Mouse (Mus musculus): ENCODE results near the gene Gaa. TPM values are rescaled to one million over a fixed set of nuclear protein-coding genes. Genes with fewer than 3 reads are reported as not detected.

Gene Gaa
- polyA plus RNA-seq, 1 experiment = 32.2 TPM

DNA sequence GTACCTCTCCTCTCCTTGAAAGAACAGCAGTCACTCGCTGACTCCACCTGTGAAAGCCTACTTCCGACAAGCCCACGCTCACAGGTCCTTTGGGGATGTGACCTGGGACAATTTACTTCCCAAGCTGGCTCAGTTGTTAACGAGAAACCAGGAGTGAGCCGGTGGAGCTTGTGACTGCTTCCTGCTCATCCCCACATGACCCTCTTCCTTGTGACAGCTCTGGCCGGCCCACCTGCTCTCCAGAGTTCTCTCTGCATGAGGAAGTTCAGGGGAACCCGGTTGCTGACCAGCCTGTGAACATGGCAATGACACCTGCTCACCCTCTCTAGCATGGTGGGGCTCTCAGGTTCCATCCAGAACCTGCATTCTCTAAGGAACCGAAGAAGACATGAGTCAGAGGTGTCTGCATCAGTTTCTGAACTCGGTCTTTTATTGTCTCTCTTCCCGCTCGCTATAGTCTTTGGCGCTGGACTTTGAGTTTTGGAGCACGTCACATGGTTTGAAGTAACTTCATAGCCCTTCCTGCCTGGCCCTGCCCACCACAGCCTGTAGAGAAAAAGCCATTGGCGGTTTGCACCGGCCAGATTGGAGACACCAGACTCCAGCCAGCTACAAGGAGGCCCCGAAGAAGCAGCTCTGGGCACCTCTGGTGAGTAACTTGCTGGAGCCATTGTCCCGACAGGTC lies 46.7 kb downstream of the Gaa start:
- no peaks in the 10 kb centered on the region for H3K79me2 ChIP-seq (ENCODE audit: control insufficient read depth, insufficient read depth)
- H3K4me3 ChIP-seq (ENCODE audit: insufficient read depth, poor library complexity, severe bottlenecking) = no peak overlapping the region
- no peaks in the 10 kb centered on the region for H3K79me3 ChIP-seq (ENCODE audit: low read depth)
- no peak overlapping the region for H3ac ChIP-seq (ENCODE audit: control insufficient read depth, insufficient read length, low read depth)
- no peaks in the 10 kb centered on the region for H3K36me3 ChIP-seq (ENCODE audit: control insufficient read depth, insufficient read depth)
- TF ChIP-seq CEBPB (IDR thresholded peaks at IDR 0.05; ENCODE audit: low read depth) = no peak
- H3K27me3 ChIP-seq (ENCODE audit: control insufficient read depth, insufficient read depth, insufficient read length) = peaks cover 22% of the 10 kb centered on the region

DNA sequence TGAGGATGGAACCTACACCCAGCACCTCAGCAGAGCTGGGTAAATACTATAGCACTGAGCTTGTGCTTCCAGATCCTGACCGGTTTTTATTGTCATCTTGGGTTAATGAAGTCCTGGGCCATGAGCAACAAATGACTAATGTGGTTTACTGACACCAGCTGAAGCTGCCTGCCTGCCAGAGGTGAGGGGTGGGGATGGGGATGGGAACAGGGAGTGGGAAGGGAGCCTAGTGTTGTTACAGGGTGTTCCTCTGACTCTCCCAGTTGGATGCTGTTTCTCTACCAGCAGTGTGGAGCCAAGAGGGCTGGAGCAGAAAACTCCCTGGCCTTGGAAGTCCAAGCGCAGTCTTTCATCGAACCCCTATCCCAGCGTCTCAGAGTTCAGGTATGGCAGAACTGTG lies 49.0 kb downstream of the Gaa start:
- TF ChIP-seq MYOG (IDR thresholded peaks at IDR 0.05; ENCODE audit: control insufficient read depth, extremely low read depth, insufficient read length) (no peak), MYOD1 (IDR thresholded peaks at IDR 0.05; ENCODE audit: control insufficient read depth, insufficient read length, low read depth) (peak; percentile 17), MAX (IDR thresholded peaks at IDR 0.05) (no peak), USF1 (IDR thresholded peaks at IDR 0.05; ENCODE audit: low read depth) (no peak)
- no peak overlapping the region for H3ac ChIP-seq (ENCODE audit: control insufficient read depth, insufficient read length, low read depth)
- peaks cover 17% of the 10 kb centered on the region for H3K27me3 ChIP-seq (ENCODE audit: control insufficient read depth, insufficient read depth, insufficient read length)
- no peaks in the 10 kb centered on the region for H3K36me3 ChIP-seq (ENCODE audit: control insufficient read depth, insufficient read depth)
- no peaks in the 10 kb centered on the region for H3K79me2 ChIP-seq (ENCODE audit: control insufficient read depth, insufficient read depth)
- H3K79me3 ChIP-seq (ENCODE audit: low read depth) = no peaks in the 10 kb centered on the region
- H3K4me3 ChIP-seq (ENCODE audit: insufficient read depth, poor library complexity, severe bottlenecking) = no peak overlapping the region

- no peaks in the 10 kb centered on the region for H3K79me3 ChIP-seq (ENCODE audit: low read depth)
Observed at GRCm38 (mm10) chr11:119322521-119322920, 54.8 kb downstream of the Gaa start.

DNA sequence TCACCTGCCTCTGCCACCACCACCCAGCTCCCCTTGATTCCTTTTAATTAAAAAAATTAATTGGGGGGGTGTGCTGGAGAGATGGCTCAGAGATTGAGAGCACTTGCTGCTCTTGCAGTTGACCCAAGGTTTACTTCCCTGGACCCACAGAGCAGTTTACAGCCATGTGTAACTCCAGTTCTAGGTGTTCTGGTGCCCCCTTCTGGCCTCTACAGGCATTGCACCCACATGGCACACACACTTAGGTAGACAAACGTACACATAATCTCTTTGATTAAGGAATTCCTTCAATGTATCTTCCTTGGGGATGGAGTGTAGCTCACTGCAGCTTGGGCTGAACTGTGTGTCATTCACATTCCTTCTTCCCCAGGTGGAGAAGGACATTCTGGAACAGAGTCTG lies 57.4 kb downstream of the Gaa start:
- TF ChIP-seq MYOG (IDR thresholded peaks at IDR 0.05; ENCODE audit: control insufficient read depth, extremely low read depth, insufficient read length) (no peak), FOSL1 (IDR thresholded peaks at IDR 0.05; ENCODE audit: insufficient read depth, low read length, poor library complexity, severe bottlenecking) (no peak), USF1 (IDR thresholded peaks at IDR 0.05; ENCODE audit: low read depth) (no peak), MAX (IDR thresholded peaks at IDR 0.05) (no peak), CEBPB (IDR thresholded peaks at IDR 0.05; ENCODE audit: low read depth) (no peak), MYOD1 (IDR thresholded peaks at IDR 0.05; ENCODE audit: control insufficient read depth, insufficient read length, low read depth) (no peak), CTCF (IDR thresholded peaks at IDR 0.05; ENCODE audit: control insufficient read depth, insufficient read depth, insufficient read length) (no peak)
- H3K79me2 ChIP-seq (ENCODE audit: control insufficient read depth, insufficient read depth) = no peaks in the 10 kb centered on the region
- H3K4me3 ChIP-seq (ENCODE audit: insufficient read depth, poor library complexity, severe bottlenecking) = no peak overlapping the region
- H3K27me3 ChIP-seq (ENCODE audit: control insufficient read depth, insufficient read depth, insufficient read length) = peaks cover 21% of the 10 kb centered on the region
- H3ac ChIP-seq (ENCODE audit: control insufficient read depth, insufficient read length, low read depth) = no peak overlapping the region
- no peaks in the 10 kb centered on the region for H3K79me3 ChIP-seq (ENCODE audit: low read depth)
- no peaks in the 10 kb centered on the region for H3K36me3 ChIP-seq (ENCODE audit: control insufficient read depth, insufficient read depth)

More at GRCm38 (mm10) chr11:119322521-119322920, 54.8 kb downstream of the Gaa start:
- Histone ChIP-seq H3ac (ENCODE audit: control insufficient read depth, insufficient read length, low read depth) (no peak overlapping the region), H3K4me3 (ENCODE audit: insufficient read depth, poor library complexity, severe bottlenecking) (no peak overlapping the region), H3K36me3 (ENCODE audit: control insufficient read depth, insufficient read depth) (no peaks in the 10 kb centered on the region), H3K79me2 (ENCODE audit: control insufficient read depth, insufficient read depth) (no peaks in the 10 kb centered on the region), H3K27me3 (ENCODE audit: control insufficient read depth, insufficient read depth, insufficient read length) (peaks cover 31% of the 10 kb centered on the region)
- TF ChIP-seq CEBPB (IDR thresholded peaks at IDR 0.05; ENCODE audit: low read depth) = no peak
- TF ChIP-seq MYOD1 (IDR thresholded peaks at IDR 0.05; ENCODE audit: control insufficient read depth, insufficient read length, low read depth) = no peak
- TF ChIP-seq CTCF (IDR thresholded peaks at IDR 0.05; ENCODE audit: control insufficient read depth, insufficient read depth, insufficient read length) = no peak
- TF ChIP-seq MAX (IDR thresholded peaks at IDR 0.05) = no peak

DNA sequence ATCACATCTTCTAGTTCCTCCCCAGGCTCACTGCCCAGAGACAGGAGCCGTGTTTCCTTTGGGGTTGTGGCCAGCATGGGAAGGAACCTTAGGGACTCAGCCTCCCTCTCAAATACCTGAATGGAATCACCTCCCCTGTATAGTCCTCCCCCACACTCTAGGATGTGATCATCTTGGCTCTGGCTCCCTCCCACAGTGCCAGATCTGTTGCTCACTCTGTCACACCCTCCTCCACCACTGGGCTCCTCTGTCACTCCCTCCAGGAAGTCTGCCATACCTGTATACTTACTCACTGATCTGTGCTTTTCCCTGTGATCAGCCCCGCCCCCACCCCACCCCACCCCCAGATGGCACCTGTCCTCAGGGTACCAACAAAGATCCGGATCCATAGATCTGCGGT lies 62.9 kb downstream of the Gaa start:
- H3K36me3 ChIP-seq (ENCODE audit: control insufficient read depth, insufficient read depth) = no peaks in the 10 kb centered on the region
- no peak for TF ChIP-seq USF1 (IDR thresholded peaks at IDR 0.05; ENCODE audit: low read depth)
- H3K4me3 ChIP-seq (ENCODE audit: insufficient read depth, poor library complexity, severe bottlenecking) = no peak overlapping the region
- H3K79me2 ChIP-seq (ENCODE audit: control insufficient read depth, insufficient read depth) = no peaks in the 10 kb centered on the region
- H3K27me3 ChIP-seq (ENCODE audit: control insufficient read depth, insufficient read depth, insufficient read length) = peaks cover 35% of the 10 kb centered on the region
- no peaks in the 10 kb centered on the region for H3K79me3 ChIP-seq (ENCODE audit: low read depth)
- no peak overlapping the region for H3ac ChIP-seq (ENCODE audit: control insufficient read depth, insufficient read length, low read depth)

GRCm38 (mm10) chr11:119331970-119332369 lies 64.3 kb downstream of the Gaa start:
- Histone ChIP-seq H3K79me2 (ENCODE audit: control insufficient read depth, insufficient read depth) (no peaks in the 10 kb centered on the region), H3K36me3 (ENCODE audit: control insufficient read depth, insufficient read depth) (no peaks in the 10 kb centered on the region), H3K79me3 (ENCODE audit: low read depth) (no peaks in the 10 kb centered on the region), H3K4me3 (ENCODE audit: insufficient read depth, poor library complexity, severe bottlenecking) (no peak overlapping the region), H3K27me3 (ENCODE audit: control insufficient read depth, insufficient read depth, insufficient read length) (peaks cover 42% of the 10 kb centered on the region), H3ac (ENCODE audit: control insufficient read depth, insufficient read length, low read depth) (no peak overlapping the region)
- TF ChIP-seq MYOG (IDR thresholded peaks at IDR 0.05; ENCODE audit: control insufficient read depth, extremely low read depth, insufficient read length) (no peak), FOSL1 (IDR thresholded peaks at IDR 0.05; ENCODE audit: insufficient read depth, low read length, poor library complexity, severe bottlenecking) (no peak), CEBPB (IDR thresholded peaks at IDR 0.05; ENCODE audit: low read depth) (no peak), MYOD1 (IDR thresholded peaks at IDR 0.05; ENCODE audit: control insufficient read depth, insufficient read length, low read depth) (no peak), CTCF (IDR thresholded peaks at IDR 0.05; ENCODE audit: control insufficient read depth, insufficient read depth, insufficient read length) (no peak), USF1 (IDR thresholded peaks at IDR 0.05; ENCODE audit: low read depth) (no peak), MAX (IDR thresholded peaks at IDR 0.05) (no peak)

Other genes with a start within 250 kb of the Gaa start
- 14.8 TPM for gene Cbx2, start 244.9 kb upstream of the Gaa start, polyA plus RNA-seq (2012; fragmentation: generic; extraction: Trizol)
- gene Cbx8, start 226.9 kb upstream of the Gaa start, polyA plus RNA-seq (2012; fragmentation: generic; extraction: Trizol) = 6.4 TPM
- 12.1 TPM for gene Cbx4, start 181.7 kb upstream of the Gaa start, polyA plus RNA-seq (2012; fragmentation: generic; extraction: Trizol)
- 4.9 TPM for gene Tbc1d16, start 39.4 kb upstream of the Gaa start, polyA plus RNA-seq (2012; fragmentation: generic; extraction: Trizol)
- gene Ccdc40, start 39.3 kb upstream of the Gaa start, polyA plus RNA-seq (2012; fragmentation: generic; extraction: Trizol) = 0.12 TPM
- gene Eif4a3, start 32.2 kb downstream of the Gaa start, polyA plus RNA-seq (2012; fragmentation: generic; extraction: Trizol) = 349 TPM
- not detected for gene Card14, start 39.9 kb downstream of the Gaa start, polyA plus RNA-seq (2012; fragmentation: generic; extraction: Trizol)
- gene Sgsh, start 87.6 kb downstream of the Gaa start, polyA plus RNA-seq (2012; fragmentation: generic; extraction: Trizol) = 2.3 TPM
- 0.51 TPM for gene Slc26a11, start 87.7 kb downstream of the Gaa start, polyA plus RNA-seq (2012; fragmentation: generic; extraction: Trizol)
- 6.3 TPM for gene Rnf213, start 125.2 kb downstream of the Gaa start, polyA plus RNA-seq (2012; fragmentation: generic; extraction: Trizol)
- 18.4 TPM for gene Endov, start 223.5 kb downstream of the Gaa start, polyA plus RNA-seq (2012; fragmentation: generic; extraction: Trizol)